In the genomic region with DNA sequence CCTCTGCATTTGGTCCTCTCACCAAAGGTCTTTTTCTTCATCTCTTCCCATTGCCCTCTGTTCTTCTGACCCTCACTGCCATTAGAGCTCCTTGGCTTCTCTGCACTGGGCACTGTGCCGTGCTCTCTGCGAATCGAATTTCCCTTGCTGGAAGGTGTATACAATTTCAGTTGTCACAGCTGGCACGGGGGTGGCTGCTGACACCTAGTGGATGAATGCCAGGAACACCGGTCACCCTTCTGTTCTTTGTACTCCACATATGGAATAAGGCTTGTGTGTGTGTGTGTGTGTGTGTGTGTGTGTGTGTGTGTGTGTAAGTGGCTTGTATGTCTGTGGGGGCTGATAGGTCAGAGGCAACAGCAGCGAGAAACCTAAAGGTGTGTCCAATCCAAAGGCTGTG, we compare ENCODE assay signal across 9 mouse cellular contexts. TPM values are rescaled to one million over a fixed set of nuclear protein-coding genes. Genes with fewer than 3 reads are reported as not detected.
DNase-seq lines count a peak whose midpoint lies in the region; ATAC-seq and TF ChIP-seq lines count a peak whose summit lies in the region.
"Had no signal": no experiment of that assay in that cellular context is flagged by ENCODE, and none has a peak within 500 bp of the region (broad histone marks: within the 10 kb centered on the region; RNA-seq: fewer than 3 reads in every experiment).

No protein-coding gene starts in this region.

- TF ChIP-seq CTCF in thymus, adult 2 months (IDR thresholded peaks at IDR 0.05; ENCODE audit: borderline replicate concordance, control insufficient read depth, extremely low read depth, insufficient read depth, low read length, poor library complexity), result no peak; the same call in 1 of the 2 replicates

- TF ChIP-seq POLR2A in thymus, adult 2 months (IDR thresholded peaks at IDR 0.05; ENCODE audit: control insufficient read depth, extremely low read depth, insufficient read depth, low read length, poor library complexity), result no peak

- no peaks in the 10 kb centered on the region for H3K36me3 ChIP-seq in hindbrain, embryonic 11.5 days (ENCODE audit: control insufficient read depth, insufficient read depth, low read length)
- no peaks in the 10 kb centered on the region for H3K36me3 ChIP-seq in lung, embryonic 16.5 days (ENCODE audit: control insufficient read depth, insufficient read depth, low read length)
- H3K36me3 ChIP-seq in thymus, adult 2 months (ENCODE audit: control insufficient read depth, insufficient read depth, low read length), result no peaks in the 10 kb centered on the region

- no peak overlapping the region for H3K4me2 ChIP-seq in hindbrain, embryonic 11.5 days (replicated peaks; ENCODE audit: low read depth, low read length)
- H3K4me2 ChIP-seq in lung, embryonic 16.5 days (ENCODE audit: low read depth, low read length), result no peak overlapping the region

- H3K27me3 ChIP-seq in hindbrain, embryonic 11.5 days (ENCODE audit: control insufficient read depth, insufficient read depth, low read length), result no peaks in the 10 kb centered on the region
- no peaks in the 10 kb centered on the region for H3K27me3 ChIP-seq in lung, embryonic 16.5 days (ENCODE audit: control insufficient read depth, insufficient read depth, low read depth, low read length)
- H3K27me3 ChIP-seq in thymus, adult 2 months (ENCODE audit: control insufficient read depth, insufficient read depth, low read length), result no peaks in the 10 kb centered on the region

- H3K4me1 ChIP-seq in hindbrain, embryonic 11.5 days (replicated peaks; ENCODE audit: control insufficient read depth, insufficient read depth, low read length), result no peaks in the 10 kb centered on the region
- H3K4me1 ChIP-seq in lung, embryonic 16.5 days (replicated peaks; ENCODE audit: control insufficient read depth, insufficient read depth, low read length), result no peaks in the 10 kb centered on the region
- H3K4me1 ChIP-seq in thymus, adult 2 months (replicated peaks; ENCODE audit: control insufficient read depth, insufficient read depth, low read length), result peaks cover 10% of the 10 kb centered on the region

- H3K9ac ChIP-seq in hindbrain, embryonic 11.5 days (ENCODE audit: low read depth, low read length), result no peak overlapping the region
- H3K9ac ChIP-seq in lung, embryonic 16.5 days (ENCODE audit: low read length), result no peak overlapping the region

- no peaks in the 10 kb centered on the region for H3K9me3 ChIP-seq in hindbrain, embryonic 11.5 days (ENCODE audit: control insufficient read depth, low read length)
- H3K9me3 ChIP-seq in lung, embryonic 16.5 days (ENCODE audit: control insufficient read depth, low read length), result no peaks in the 10 kb centered on the region

- H3K4me3 ChIP-seq in hindbrain, embryonic 11.5 days (ENCODE audit: low read depth, low read length), result no peak overlapping the region
- H3K4me3 ChIP-seq in lung, embryonic 16.5 days (ENCODE audit: low read length), result no peak overlapping the region
- H3K4me3 ChIP-seq in thymus, adult 2 months (ENCODE audit: control insufficient read depth, insufficient read depth, low read length), result no peak overlapping the region
- H3K4me3 ChIP-seq: myocyte had no signal

- peak; percentile 34 for DNase-seq in adrenal gland, postnatal 10 days
- DNase-seq in adrenal gland, adult 8-10 months, result no peak
- DNase-seq in right cerebral cortex, postnatal 25 days, result peak; percentile 47
- no peak for DNase-seq in right cerebral cortex, postnatal 36 days (ENCODE audit: low spot score in 2 of 2)
- peak; percentile 48 for DNase-seq in hindbrain, embryonic 11.5 days (ENCODE audit: low spot score)
- no peak for DNase-seq in spleen, postnatal 36 days (ENCODE audit: low spot score in 2 of 2)
- no peak for DNase-seq in thymus, adult 2 months

- 63% methylated on average over 6 of the region's 6 CpGs for WGBS in hindbrain, embryonic 11.5 days
- WGBS in lung, embryonic 16.5 days, result 37% methylated on average over 6 of the region's 6 CpGs
- WGBS in thymus, adult 2 months, result 23% methylated on average over 6 of the region's 6 CpGs

- no peak overlapping the region for H3K27ac ChIP-seq in hindbrain, embryonic 11.5 days (ENCODE audit: low read depth, low read length)
- H3K27ac ChIP-seq in lung, embryonic 16.5 days (ENCODE audit: low read length), result no peak overlapping the region
- H3K27ac ChIP-seq in thymus, adult 2 months (ENCODE audit: control insufficient read depth, insufficient read depth, low read length), result no peak overlapping the region

- ATAC-seq in hindbrain, embryonic 11.5 days (ENCODE audit: low FRiP score), result no peak
- ATAC-seq in lung, embryonic 16.5 days (ENCODE audit: low read depth), result peak; percentile 20; the same call in 1 of the 2 replicates

RNA-seq across cellular contexts. Expression of gene Ippk, which starts 20.9 kb away (rescaled TPM):
- total RNA-seq in adrenal gland, postnatal 10 days (2021), result 10 to 100 TPM; 13.1 to 23.5 TPM
- 10 to 100 TPM; 38.1 to 43.5 (median 39.4) TPM for total RNA-seq in adrenal gland, adult 8-10 months (2022)
- polyA plus RNA-seq in hindbrain, embryonic 11.5 days (2014; fragmentation: Nextera tagmentation; extraction: Ambion mirVana), result 14.1 and 14.6 TPM in 2 replicates
- 15.7 and 16.2 TPM in 2 replicates for polyA plus RNA-seq in lung, embryonic 16.5 days (2015; fragmentation: Nextera tagmentation; extraction: Ambion mirVana)
- polyA plus RNA-seq in thymus, adult 2 months (2012; rRNA removed), result 6.7 and 7.1 TPM in 2 replicates

RNA-seq across cellular contexts. Expression of gene Bicd2, which starts 58.8 kb away (rescaled TPM):
- total RNA-seq in adrenal gland, postnatal 10 days (2021), result 10 to 100 TPM; 31.0 to 31.6 TPM
- total RNA-seq in adrenal gland, adult 8-10 months (2022), result 10 to 100 TPM; 37.2 to 48.4 (median 40.9) TPM
- 26.9 and 29.5 TPM in 2 replicates for polyA plus RNA-seq in hindbrain, embryonic 11.5 days (2014; fragmentation: Nextera tagmentation; extraction: Ambion mirVana)
- polyA plus RNA-seq in lung, embryonic 16.5 days (2015; fragmentation: Nextera tagmentation; extraction: Ambion mirVana), result 31.2 and 32.1 TPM in 2 replicates
- 47.8 and 51.1 TPM in 2 replicates for polyA plus RNA-seq in thymus, adult 2 months (2012; rRNA removed)

Comparison
In these comparisons a context has a peak if more than half of its experiments do, and no peak if none do; other contexts are left out.
1. DNase-seq: peak in adrenal gland, postnatal 10 days (single experiment), right cerebral cortex, postnatal 25 days (single experiment) and hindbrain, embryonic 11.5 days (single experiment); none in adrenal gland, adult 8-10 months (single experiment), right cerebral cortex, postnatal 36 days (0 of 2), spleen, postnatal 36 days (0 of 2) and thymus, adult 2 months (single experiment).